Mouse (Mus musculus) Patski (cell line): ENCODE measurements around the gene Slc15a3. TPM values are rescaled to one million over a fixed set of nuclear protein-coding genes. Genes with fewer than 3 reads are reported as not detected.

ENCODE experiments used
- ATAC-seq: fragments of 100-300 bp; one replicate; pipeline ENCODE4 v1.8.0; 2021
- CTCF ChIA-PET: fragments of 350-600 bp; sonication (Branson Sonifier 250); formaldehyde crosslinking; loops from one replicate; lab custom pipeline; 2022; ENCODE audit warnings: inconsistent platforms; lab: Charles Lee
- POLR2A ChIA-PET: fragments of 350-600 bp; sonication (Branson Sonifier 250); formaldehyde crosslinking; loops from one replicate; lab custom pipeline; 2022; ENCODE audit warnings: antibody characterized with exemption, inconsistent platforms; lab: Charles Lee
- DNase-seq: peaks from one replicate; pipeline ENCODE4 v3.0.0-alpha.2; 2011; ENCODE audit warnings: low read depth, low spot score
- H3K27me3 ChIP-seq: fragments of 371-371 bp; one replicate; pipeline ENCODE4 v1.5.1; 2021
- CTCF ChIP-seq: fragments of 100-300 bp; IDR thresholded peaks from one replicate; pipeline ENCODE4 v1.5.1; 2021
- in situ Hi-C: fragments of 300-500 bp; cut with MboI; formaldehyde crosslinking; loops from 3 replicates; pipeline ENCODE4 v1.11.1; 2018; ENCODE audit warnings: low pct_unique_long_range_greater_than_20kb, mixed read lengths
- polyA plus RNA-seq: library from polyadenylated mRNA; unstranded; gene quantifications from one replicate; pipeline ENCODE4 v1.2.3, GENCODE M21; 2021

Gene Slc15a3
- polyA plus RNA-seq, 1 experiment from 2014 or later: 0.26 TPM

DNA sequence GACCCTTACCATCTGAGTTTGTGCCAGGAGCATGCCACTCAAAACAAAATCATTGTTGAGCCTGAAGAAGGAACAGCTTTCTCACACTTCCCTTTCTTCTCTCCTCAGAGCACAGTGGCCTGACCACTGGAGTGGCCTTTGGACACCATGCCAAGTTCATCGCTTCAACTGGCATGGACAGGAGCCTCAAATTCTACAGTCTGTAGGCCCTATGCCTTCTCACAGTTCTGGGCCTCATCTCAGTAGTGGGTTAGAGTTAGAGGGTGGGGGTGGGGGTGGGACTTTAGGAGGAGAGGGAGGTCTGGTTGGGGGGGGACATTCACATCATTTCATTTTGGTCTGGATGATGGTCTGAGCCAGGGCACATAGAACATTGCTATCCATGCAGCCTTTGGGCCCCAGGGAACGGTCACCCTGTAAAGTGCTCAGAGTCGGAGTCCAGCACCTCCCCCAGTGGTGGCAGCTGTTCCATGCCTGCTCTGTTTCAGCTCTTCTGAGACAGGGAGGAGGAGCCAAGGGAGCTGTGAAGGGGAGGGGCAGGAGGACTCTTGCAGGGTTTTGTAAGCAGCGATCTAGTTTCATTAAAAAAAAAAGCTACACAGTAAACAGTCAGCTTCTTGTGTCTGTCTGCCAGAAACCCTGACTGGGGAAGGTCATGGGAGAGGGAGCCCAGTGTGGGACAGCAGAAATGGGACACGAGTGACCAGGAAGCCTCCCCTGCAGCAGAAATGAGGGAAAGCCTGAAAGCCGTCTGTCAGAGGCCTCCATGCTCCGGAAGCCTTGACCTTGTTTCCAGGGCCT is 65.6 kb downstream of the Slc15a3 start:
- no peaks in the 10 kb centered on the region for H3K27me3 ChIP-seq
- ChIA-PET POLR2A (interaction anchor here (1.0 to 1.4 kb wide), 3 partner anchors 9 to 45 kb away, joined by 3 to 4 read pairs (median 3); partner anchors contain the start of gene Tmem109), CTCF (interaction anchor here (0.8 to 6.1 kb wide), 5 partner anchors 9 to 74 kb away, joined by 3 to 75 read pairs (median 3); no protein-coding TSS in a partner anchor)
- DNase-seq: no peak
- in situ Hi-C loops: no loop called here
- no peak for TF ChIP-seq CTCF
- ATAC-seq: no peak

DNA sequence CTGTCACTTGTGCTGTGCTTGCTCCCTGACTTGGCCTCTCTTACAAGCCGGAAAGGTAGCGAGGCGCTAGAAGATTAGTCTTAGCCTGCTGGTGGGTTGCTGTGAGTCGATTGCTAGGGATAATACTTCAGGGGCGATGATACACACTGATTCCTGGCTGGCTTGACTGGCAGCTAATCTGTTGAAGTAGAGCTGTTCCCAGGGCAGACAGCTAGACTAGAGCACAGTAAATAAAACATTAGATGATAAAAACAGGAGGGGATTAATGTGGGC is 66.1 kb downstream of the Slc15a3 start:
- POLR2A ChIA-PET: interaction anchor here (1.1 kb wide), 1 partner anchor 10 kb away, joined by 3 read pairs; no protein-coding TSS in a partner anchor

DNA sequence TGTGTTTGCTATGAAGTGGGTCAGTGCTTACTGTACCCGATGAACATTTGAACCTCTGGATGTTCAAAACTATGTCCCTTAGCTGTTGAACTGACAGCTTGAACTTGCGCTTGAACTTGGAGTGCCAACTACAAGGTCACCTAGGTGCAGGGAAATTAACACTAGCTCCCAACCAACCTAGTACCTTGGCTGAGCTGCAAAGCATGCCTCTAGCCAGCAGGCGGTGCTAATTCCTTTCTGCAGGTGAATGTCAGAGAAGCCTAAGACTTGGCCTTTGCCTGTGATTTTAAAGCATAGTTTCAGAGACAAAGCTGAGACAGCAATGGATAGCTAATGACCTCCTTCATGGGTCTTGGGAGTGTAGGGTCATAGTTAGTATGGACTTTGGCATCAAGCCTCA is 68.4 kb downstream of the Slc15a3 start:
- DNase-seq: no peak
- peak; percentile 77 for ATAC-seq

More for the DNA sequence above, 66.1 kb downstream of the Slc15a3 start:
- ATAC-seq (no peak), DNase-seq (no peak)
- in situ Hi-C loops: no loop called here
- no peak for TF ChIP-seq CTCF
- H3K27me3 ChIP-seq: no peaks in the 10 kb centered on the region
- CTCF ChIA-PET: interaction anchor here (1.0 to 6.1 kb wide), 4 partner anchors 9 to 73 kb away, joined by 3 to 75 read pairs (median 15); no protein-coding TSS in a partner anchor

More for the DNA sequence above, 68.4 kb downstream of the Slc15a3 start:
- no peaks in the 10 kb centered on the region for H3K27me3 ChIP-seq
- CTCF ChIA-PET: interaction anchor here (0.6 to 6.1 kb wide), 28 partner anchors 9 to 229 kb away, joined by 3 to 75 read pairs (median 5); partner anchors contain the start of genes Ccdc86, Ms4a10, Prpf19 and Ptgdr2
- POLR2A ChIA-PET: interaction anchor here (0.9 kb wide), 1 partner anchor 39 kb away, joined by 3 read pairs; no protein-coding TSS in a partner anchor
- peak; percentile 96 for TF ChIP-seq CTCF
- in situ Hi-C loops: no loop called here

Other genes with a start within 250 kb of the Slc15a3 start
- gene Ddb1, start 234.4 kb upstream of the Slc15a3 start, polyA plus RNA-seq: 622 TPM
- gene Tkfc, start 234.1 kb upstream of the Slc15a3 start, polyA plus RNA-seq: 39.4 TPM
- 0.06 TPM for gene Vwce, start 205.5 kb upstream of the Slc15a3 start, polyA plus RNA-seq
- 0.06 TPM for gene Pga5, start 161.7 kb upstream of the Slc15a3 start, polyA plus RNA-seq
- 52.9 TPM for gene Vps37c, start 151.0 kb upstream of the Slc15a3 start, polyA plus RNA-seq
- gene Cd5, start 100.7 kb upstream of the Slc15a3 start, polyA plus RNA-seq: not detected
- 0.08 TPM for gene Cd6, start 9.7 kb upstream of the Slc15a3 start, polyA plus RNA-seq
- 114 TPM for gene Tmem132a, start 30.2 kb downstream of the Slc15a3 start, polyA plus RNA-seq
- 81.0 TPM for gene Tmem109, start 42.3 kb downstream of the Slc15a3 start, polyA plus RNA-seq
- gene Prpf19, start 55.5 kb downstream of the Slc15a3 start, polyA plus RNA-seq: 251 TPM
- 0.17 TPM for gene Zp1, start 80.9 kb downstream of the Slc15a3 start, polyA plus RNA-seq
- gene Ptgdr2, start 97.4 kb downstream of the Slc15a3 start, polyA plus RNA-seq: 0.21 TPM
- 21.1 TPM for gene Ccdc86, start 109.5 kb downstream of the Slc15a3 start, polyA plus RNA-seq
- not detected for gene Ms4a10, start 134.9 kb downstream of the Slc15a3 start, polyA plus RNA-seq
- gene Ms4a15, start 153.5 kb downstream of the Slc15a3 start, polyA plus RNA-seq: not detected
- not detected for gene Ms4a18, start 178.3 kb downstream of the Slc15a3 start, polyA plus RNA-seq
- gene Ms4a8a, start 241.4 kb downstream of the Slc15a3 start, polyA plus RNA-seq: not detected